Mouse (Mus musculus): ENCODE data around the gene Fkbp6. TPM values are rescaled to one million over a fixed set of nuclear protein-coding genes. Genes with fewer than 3 reads are reported as not detected.

Fkbp6 gene
- 0.13 and 0.26 TPM in 2 replicates for polyA plus RNA-seq (2016; fragmentation: Nextera tagmentation; extraction: Ambion mirVana)

- Histone ChIP-seq H3K9ac (no peak within 1 kb of the TSS), H3K36me3 (no peaks in the 10 kb centered on the region), H3K4me2 (no peak within 1 kb of the TSS), H3K9me3 (replicated peaks) (no peaks in the 10 kb centered on the region), H3K27ac (no peak within 1 kb of the TSS), H3K4me1 (no peaks in the 10 kb centered on the region), H3K27me3 (replicated peaks) (peaks cover 23% of the 10 kb centered on the region), H3K4me3 (no peak within 1 kb of the TSS)
- no peak for ATAC-seq
- WGBS (ENCODE audit: insufficient replicate concordance): 80% methylated on average over 35 of the region's 35 CpGs
Measured at GRCm38 (mm10) chr5:135349862-135350261, at the start of gene Fkbp6. TSS of gene Fkbp6 (minus strand) at chr5:135350044.

- H3K27ac ChIP-seq: no peak overlapping the region
- no peak overlapping the region for H3K9ac ChIP-seq
- no peak for ATAC-seq
- 51% methylated on average over 6 of the region's 6 CpGs for WGBS (ENCODE audit: insufficient replicate concordance)
- no peaks in the 10 kb centered on the region for H3K36me3 ChIP-seq
- H3K27me3 ChIP-seq (replicated peaks): peaks cover 8% of the 10 kb centered on the region; the same call in 1 of the 2 replicates
- H3K9me3 ChIP-seq (replicated peaks): no peaks in the 10 kb centered on the region
- no peak overlapping the region for H3K4me2 ChIP-seq
- no peak overlapping the region for H3K4me3 ChIP-seq
- peaks cover 16% of the 10 kb centered on the region for H3K4me1 ChIP-seq
Measured at GRCm38 (mm10) chr5:135399382-135399781, 49.5 kb upstream of the Fkbp6 start.

- 0 out of 2 replicates have a peak, but pooled peaks have one; percentile 29 for ATAC-seq
- no peak overlapping the region for H3K4me3 ChIP-seq
- no peak overlapping the region for H3K27ac ChIP-seq
- H3K4me1 ChIP-seq: peaks cover 30% of the 10 kb centered on the region
- H3K27me3 ChIP-seq (replicated peaks): peaks cover 8% of the 10 kb centered on the region; the same call in 1 of the 2 replicates
- H3K9me3 ChIP-seq (replicated peaks): no peaks in the 10 kb centered on the region
- H3K36me3 ChIP-seq: peaks cover 15% of the 10 kb centered on the region
- 0 out of 2 replicates have a peak overlapping the region, but pooled peaks have one; percentile 81 for H3K4me2 ChIP-seq
- 38% methylated on average over 5 of the region's 5 CpGs for WGBS (ENCODE audit: insufficient replicate concordance)
- H3K9ac ChIP-seq: no peak overlapping the region
Measured at GRCm38 (mm10) chr5:135395826-135396225, 46.0 kb upstream of the Fkbp6 start.

GRCm38 (mm10) chr5:135394004-135394823, 44.4 kb upstream of the Fkbp6 start, which contains the start of gene Pom121:
TSS of gene Pom121 (minus strand) at chr5:135394546.
- peaks cover 32% of the 10 kb centered on the region for H3K36me3 ChIP-seq
- under 1% methylated on average over 84 of the region's 110 CpGs for WGBS (ENCODE audit: insufficient replicate concordance)

GRCm38 (mm10) chr5:135383771-135384170, 33.9 kb upstream of the Fkbp6 start:
- 83% methylated on average over 10 of the region's 10 CpGs for WGBS (ENCODE audit: insufficient replicate concordance)
- Histone ChIP-seq H3K27me3 (replicated peaks) (no peaks in the 10 kb centered on the region), H3K9me3 (replicated peaks) (no peaks in the 10 kb centered on the region), H3K4me3 (no peak overlapping the region), H3K27ac (no peak overlapping the region), H3K9ac (no peak overlapping the region), H3K36me3 (peaks cover 98% of the 10 kb centered on the region), H3K4me2 (no peak overlapping the region), H3K4me1 (no peaks in the 10 kb centered on the region)
- ATAC-seq: no peak

More at GRCm38 (mm10) chr5:135394004-135394823, 44.4 kb upstream of the Fkbp6 start, which contains the start of gene Pom121:
- ATAC-seq: peak; percentile 85
- Histone ChIP-seq H3K27ac (peak within 1 kb of the TSS; percentile 93), H3K4me1 (peaks cover 30% of the 10 kb centered on the region), H3K9ac (peak within 1 kb of the TSS; percentile 98), H3K9me3 (replicated peaks) (no peaks in the 10 kb centered on the region), H3K4me3 (peak within 1 kb of the TSS; percentile 94), H3K27me3 (replicated peaks) (peaks cover 2% of the 10 kb centered on the region; the same call in 1 of the 2 replicates), H3K4me2 (peak within 1 kb of the TSS; percentile 81)

- 81% methylated on average over 7 of the region's 7 CpGs for WGBS (ENCODE audit: insufficient replicate concordance)
- H3K9me3 ChIP-seq (replicated peaks): no peaks in the 10 kb centered on the region
Measured at GRCm38 (mm10) chr5:135382746-135383145, 32.9 kb upstream of the Fkbp6 start.

GRCm38 (mm10) chr5:135381356-135381925, 31.6 kb upstream of the Fkbp6 start:
- H3K9me3 ChIP-seq (replicated peaks): no peaks in the 10 kb centered on the region

More at GRCm38 (mm10) chr5:135382746-135383145, 32.9 kb upstream of the Fkbp6 start:
- H3K4me3 ChIP-seq: no peak overlapping the region
- peak; percentile 41; the same call in 1 of the 2 replicates for ATAC-seq
- peaks cover 98% of the 10 kb centered on the region for H3K36me3 ChIP-seq
- no peak overlapping the region for H3K9ac ChIP-seq
- no peak overlapping the region for H3K27ac ChIP-seq
- no peaks in the 10 kb centered on the region for H3K27me3 ChIP-seq (replicated peaks)
- no peaks in the 10 kb centered on the region for H3K4me1 ChIP-seq
- H3K4me2 ChIP-seq: no peak overlapping the region

GRCm38 (mm10) chr5:135380681-135381080, 30.8 kb upstream of the Fkbp6 start:
- ATAC-seq: no peak
- H3K36me3 ChIP-seq: peaks cover 100% of the 10 kb centered on the region
- H3K27ac ChIP-seq: no peak overlapping the region
- WGBS (ENCODE audit: insufficient replicate concordance): 90% methylated on average over 4 of the region's 4 CpGs
- no peaks in the 10 kb centered on the region for H3K4me1 ChIP-seq
- H3K4me2 ChIP-seq: no peak overlapping the region
- no peaks in the 10 kb centered on the region for H3K27me3 ChIP-seq (replicated peaks)
- H3K9ac ChIP-seq: no peak overlapping the region
- no peaks in the 10 kb centered on the region for H3K9me3 ChIP-seq (replicated peaks)
- no peak overlapping the region for H3K4me3 ChIP-seq

More at GRCm38 (mm10) chr5:135381356-135381925, 31.6 kb upstream of the Fkbp6 start:
- Histone ChIP-seq H3K36me3 (peaks cover 98% of the 10 kb centered on the region), H3K9ac (no peak overlapping the region), H3K27me3 (replicated peaks) (no peaks in the 10 kb centered on the region), H3K4me2 (no peak overlapping the region), H3K4me3 (no peak overlapping the region), H3K27ac (no peak overlapping the region), H3K4me1 (no peaks in the 10 kb centered on the region)
- 85% methylated on average over 10 of the region's 10 CpGs for WGBS (ENCODE audit: insufficient replicate concordance)
- ATAC-seq: no peak

GRCm38 (mm10) chr5:135376341-135376740, 26.5 kb upstream of the Fkbp6 start:
- no peak overlapping the region for H3K9ac ChIP-seq
- WGBS (ENCODE audit: insufficient replicate concordance): 57% methylated on average over 2 of the region's 2 CpGs
- peaks cover 98% of the 10 kb centered on the region for H3K36me3 ChIP-seq
- no peak overlapping the region for H3K4me2 ChIP-seq
- no peaks in the 10 kb centered on the region for H3K9me3 ChIP-seq (replicated peaks)
- no peaks in the 10 kb centered on the region for H3K27me3 ChIP-seq (replicated peaks)
- no peak overlapping the region for H3K4me3 ChIP-seq
- no peak for ATAC-seq
- peaks cover 1% of the 10 kb centered on the region; the same call in 1 of the 2 replicates for H3K4me1 ChIP-seq
- no peak overlapping the region for H3K27ac ChIP-seq

GRCm38 (mm10) chr5:135375167-135375566, 25.3 kb upstream of the Fkbp6 start:
- Histone ChIP-seq H3K9ac (no peak overlapping the region), H3K36me3 (peaks cover 90% of the 10 kb centered on the region), H3K4me1 (peaks cover 13% of the 10 kb centered on the region), H3K27ac (no peak overlapping the region), H3K4me2 (no peak overlapping the region), H3K27me3 (replicated peaks) (no peaks in the 10 kb centered on the region), H3K9me3 (replicated peaks) (no peaks in the 10 kb centered on the region), H3K4me3 (no peak overlapping the region)
- 81% methylated on average over 8 of the region's 8 CpGs for WGBS (ENCODE audit: insufficient replicate concordance)
- no peak for ATAC-seq

GRCm38 (mm10) chr5:135373601-135374000, 23.8 kb upstream of the Fkbp6 start:
- ATAC-seq: no peak
- no peaks in the 10 kb centered on the region for H3K27me3 ChIP-seq (replicated peaks)
- H3K4me3 ChIP-seq: no peak overlapping the region
- WGBS (ENCODE audit: insufficient replicate concordance): 83% methylated on average over 5 of the region's 5 CpGs
- peaks cover 23% of the 10 kb centered on the region for H3K4me1 ChIP-seq
- H3K36me3 ChIP-seq: peaks cover 74% of the 10 kb centered on the region
- H3K9me3 ChIP-seq (replicated peaks): no peaks in the 10 kb centered on the region
- no peak overlapping the region for H3K27ac ChIP-seq
- H3K9ac ChIP-seq: no peak overlapping the region
- no peak overlapping the region for H3K4me2 ChIP-seq

- no peak overlapping the region for H3K27ac ChIP-seq
- no peak overlapping the region for H3K4me3 ChIP-seq
- peak overlapping the region; percentile 92; the same call in 1 of the 2 replicates for H3K4me2 ChIP-seq
- ATAC-seq: no peak
- H3K9me3 ChIP-seq (replicated peaks): no peaks in the 10 kb centered on the region
- H3K27me3 ChIP-seq (replicated peaks): peaks cover 11% of the 10 kb centered on the region; the same call in 1 of the 2 replicates
- 0 out of 2 replicates have a peak overlapping the region, but pooled peaks have one; percentile 88 for H3K9ac ChIP-seq
- H3K36me3 ChIP-seq: peaks cover 50% of the 10 kb centered on the region
- H3K4me1 ChIP-seq: peaks cover 25% of the 10 kb centered on the region
- WGBS (ENCODE audit: insufficient replicate concordance): 85% methylated on average over 13 of the region's 13 CpGs
Measured at GRCm38 (mm10) chr5:135371195-135371594, 21.4 kb upstream of the Fkbp6 start.
